Mouse (Mus musculus) myocyte (in vitro differentiated cells): ENCODE results near the gene Zc3hav1l.

Source experiments
- MAX ChIP-seq: IDR thresholded peaks from one replicate; pipeline ENCODE4 v1.6.1; 2011; ENCODE audit warnings: low read depth, mild to moderate bottlenecking, control low read depth
- MYOD1 ChIP-seq, 3 experiments: IDR thresholded peaks; one replicate each; pipeline ENCODE4 v1.6.1; 2011; ENCODE audit warnings: control low read depth in 2 of 3, low read depth in 2 of 3, mild to moderate bottlenecking in 2 of 3, moderate library complexity in 1 of 3; ENCODE audit not compliant: insufficient read length in 2 of 3, control insufficient read depth in 1 of 3
- POLR2A ChIP-seq: IDR thresholded peaks from one replicate; pipeline ENCODE4 v1.6.1; 2011; ENCODE audit warnings: low read depth, mild to moderate bottlenecking, control low read depth, moderate library complexity; ENCODE audit not compliant: insufficient read length

GRCm38 (mm10) chr6:38326596-38326995, 27.5 kb upstream of the Zc3hav1l start:
- TF ChIP-seq MYOD1 (IDR thresholded peaks at IDR 0.05; ENCODE audit: control insufficient read depth in 1 of 3, insufficient read length in 2 of 3, low read depth in 2 of 3) (no peak), MAX (no peak), POLR2A (no peak)
